Mouse (Mus musculus) midbrain, embryonic 13.5 days (tissue): ENCODE results near the gene Ptbp2. TPM values are rescaled to one million over a fixed set of nuclear protein-coding genes. Genes with fewer than 3 reads are reported as not detected.

Experiments
- microRNA-seq: library from miRNA; unstranded; fragments of <30 nt; microRNA quantifications from one replicate; pipeline ENCODE4, GENCODE M21; 2016
- polyA plus RNA-seq: library from polyadenylated mRNA; unstranded; fragments of >200 nt; fragmentation: Nextera tagmentation; extraction: Ambion mirVana; gene quantifications from 2 replicates; pipeline ENCODE4 v1.2.1, GENCODE M21; 2015

Gene Ptbp2
- polyA plus RNA-seq, 1 experiment from 2014 or later: 324 TPM

Small RNA genes within 50 kb of the gene (microRNA-seq; reads per million reads assigned to microRNA genes)
- gene Gm24744: not detected
